Mouse (Mus musculus) ES-E14 (cell line): ENCODE results near the gene Dab1.

Source experiments
- CHD2 ChIP-seq: IDR thresholded peaks from 2 replicates; pipeline ENCODE4 v1.6.1; 2014; ENCODE audit warnings: mild to moderate bottlenecking, low read depth, low read length, inconsistent platforms
- ZC3H11A ChIP-seq: IDR thresholded peaks from 2 replicates; pipeline ENCODE4 v1.6.1; 2012; ENCODE audit warnings: low read depth, mild to moderate bottlenecking, inconsistent platforms, low read length, borderline replicate concordance
- ZNF384 ChIP-seq: IDR thresholded peaks from 2 replicates; pipeline ENCODE4 v1.6.1; 2012; ENCODE audit warnings: low read depth, low read length, inconsistent platforms

- TF ChIP-seq CHD2, result no peak
- no peak for TF ChIP-seq ZNF384
- no peak for TF ChIP-seq ZC3H11A
Observed at GRCm38 (mm10) chr4:104718973-104719795, 1100.0 kb downstream of the Dab1 start.
